Mouse (Mus musculus): ENCODE results near the gene Arhgap18. TPM values are rescaled to one million over a fixed set of nuclear protein-coding genes. Genes with fewer than 3 reads are reported as not detected.
A peak's percentile ranks its signal among the peaks of the same experiment; 100 is the strongest.
"Not testable (repeated sequence)": the region's sequence is repeated elsewhere in the genome, so short reads cannot be mapped to it uniquely, and the experiment has no call there.

Gene Arhgap18
- polyA plus RNA-seq, 1 experiment from 2014 or later, result 18.0 TPM

GRCm38 (mm10) chr10:26919307-26919977, 166.2 kb downstream of the Arhgap18 start:
- H3K9me3 ChIP-seq (replicated peaks; ENCODE audit: control insufficient read depth, low read length), result no peaks in the 10 kb centered on the region
- WGBS, result 36% methylated on average over 5 of the region's 5 CpGs
- peak; percentile 84 for ATAC-seq
- H3K36me3 ChIP-seq (ENCODE audit: control insufficient read depth, insufficient read depth, low read length), result no peaks in the 10 kb centered on the region
- no peak overlapping the region for H3K9ac ChIP-seq (ENCODE audit: low read length)
- H3K4me2 ChIP-seq (ENCODE audit: low read length), result no peak overlapping the region
- H3K27me3 ChIP-seq (replicated peaks; ENCODE audit: control insufficient read depth, insufficient read depth, low read length), result no peaks in the 10 kb centered on the region
- H3K4me1 ChIP-seq (ENCODE audit: control insufficient read depth, insufficient read depth, low read length), result no peaks in the 10 kb centered on the region
- H3K4me3 ChIP-seq (ENCODE audit: low read depth, low read length), result no peak overlapping the region
- DNase-seq (ENCODE audit: low spot score), result peak; percentile 80
- no peak overlapping the region for H3K27ac ChIP-seq (ENCODE audit: low read depth, low read length)

DNA sequence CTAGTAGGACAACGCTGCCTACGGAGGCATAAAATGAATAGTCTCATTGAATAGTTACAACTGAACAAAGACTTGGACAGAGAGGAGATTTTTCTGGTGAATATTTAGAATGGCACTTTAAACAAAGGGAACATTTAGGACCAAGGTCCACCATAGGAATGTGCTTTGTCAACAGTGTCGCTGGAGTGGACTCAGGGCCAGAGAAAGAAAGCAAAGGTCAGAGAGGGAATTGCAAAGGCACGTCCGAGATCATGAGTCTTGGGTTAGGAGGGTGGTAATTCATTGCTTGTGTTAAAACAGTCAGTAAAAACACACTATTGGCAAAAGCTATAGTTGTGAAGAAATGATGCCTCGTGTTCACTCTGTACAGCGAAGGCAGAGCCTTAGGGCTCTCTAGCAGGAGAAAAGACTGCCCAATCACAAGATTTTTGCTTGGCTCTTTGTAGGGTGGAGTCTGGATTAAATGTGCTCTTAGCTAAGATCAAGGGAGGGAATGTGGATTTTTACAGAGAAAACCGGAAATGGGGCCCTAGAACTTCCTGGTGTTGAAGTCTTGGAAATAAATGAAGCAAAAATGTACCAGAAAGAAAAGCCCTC, 167.3 kb downstream of the Arhgap18 start:
- Histone ChIP-seq H3K27me3 (replicated peaks; ENCODE audit: control insufficient read depth, insufficient read depth, low read length) (no peaks in the 10 kb centered on the region), H3K4me2 (ENCODE audit: low read length) (no peak overlapping the region), H3K9me3 (replicated peaks; ENCODE audit: control insufficient read depth, low read length) (no peaks in the 10 kb centered on the region), H3K4me3 (ENCODE audit: low read depth, low read length) (no peak overlapping the region), H3K36me3 (ENCODE audit: control insufficient read depth, insufficient read depth, low read length) (no peaks in the 10 kb centered on the region), H3K4me1 (ENCODE audit: control insufficient read depth, insufficient read depth, low read length) (no peaks in the 10 kb centered on the region), H3K27ac (ENCODE audit: low read depth, low read length) (no peak overlapping the region), H3K9ac (ENCODE audit: low read length) (no peak overlapping the region)
- ATAC-seq, result no peak
- WGBS, result 67% methylated on average over 8 of the region's 8 CpGs
- DNase-seq (ENCODE audit: low spot score), result no peak

DNA sequence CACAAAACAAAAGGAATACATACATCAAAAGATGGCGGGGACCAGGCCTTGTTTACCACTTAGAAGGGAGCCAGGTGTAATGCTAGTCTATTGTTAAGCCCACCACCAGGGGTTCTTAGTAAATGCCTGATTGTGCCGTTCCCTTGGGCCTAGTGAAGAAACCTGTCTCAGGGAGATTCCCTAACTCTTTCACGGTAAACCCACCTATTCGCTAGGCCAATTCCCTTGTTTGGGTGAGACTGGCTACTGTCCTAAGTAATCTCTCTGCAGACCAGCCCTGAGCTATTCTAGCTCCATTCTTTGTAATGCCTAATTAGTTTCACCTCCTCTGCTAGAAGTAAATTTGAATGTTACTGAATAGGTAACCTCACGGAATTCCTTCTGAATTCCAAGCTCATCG, 182.8 kb downstream of the Arhgap18 start:
- not testable (repeated sequence) for H3K9me3 ChIP-seq (replicated peaks; ENCODE audit: control insufficient read depth, low read length); H3K9ac ChIP-seq (ENCODE audit: low read length); H3K4me2 ChIP-seq (ENCODE audit: low read length); H3K27me3 ChIP-seq (replicated peaks; ENCODE audit: control insufficient read depth, insufficient read depth, low read length); ATAC-seq; H3K4me3 ChIP-seq (ENCODE audit: low read depth, low read length); H3K27ac ChIP-seq (ENCODE audit: low read depth, low read length); DNase-seq (ENCODE audit: low spot score); H3K36me3 ChIP-seq (ENCODE audit: control insufficient read depth, insufficient read depth, low read length); H3K4me1 ChIP-seq (ENCODE audit: control insufficient read depth, insufficient read depth, low read length)
- WGBS, result 83% methylated on average over 6 of the region's 6 CpGs

DNA sequence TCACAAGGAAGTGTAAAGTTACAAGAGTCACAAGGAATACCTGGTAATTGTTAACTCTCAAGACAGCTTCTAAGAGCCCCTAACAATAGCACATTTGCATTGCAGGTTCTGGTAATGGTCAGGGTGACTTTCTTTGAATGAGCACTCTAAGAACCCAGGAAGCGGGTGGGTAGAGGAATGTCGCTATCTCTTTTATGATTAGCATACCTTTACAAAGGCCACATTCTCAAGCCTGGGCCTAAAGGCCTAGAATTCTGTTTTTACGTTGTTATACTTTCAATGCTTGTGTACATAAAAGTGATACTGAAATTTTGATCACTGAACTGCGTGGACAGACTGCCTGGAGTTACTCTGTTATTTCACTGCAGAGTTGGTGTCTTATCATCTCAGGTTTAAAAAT, 185.2 kb downstream of the Arhgap18 start:
- ATAC-seq; H3K4me2 ChIP-seq (ENCODE audit: low read length): not testable (repeated sequence)

GRCm38 (mm10) chr10:26939549-26939948, 186.3 kb downstream of the Arhgap18 start:
- no peak for ATAC-seq
- no peaks in the 10 kb centered on the region for H3K4me1 ChIP-seq (ENCODE audit: control insufficient read depth, insufficient read depth, low read length)
- no peaks in the 10 kb centered on the region for H3K27me3 ChIP-seq (replicated peaks; ENCODE audit: control insufficient read depth, insufficient read depth, low read length)
- no peaks in the 10 kb centered on the region for H3K36me3 ChIP-seq (ENCODE audit: control insufficient read depth, insufficient read depth, low read length)
- no peaks in the 10 kb centered on the region for H3K9me3 ChIP-seq (replicated peaks; ENCODE audit: control insufficient read depth, low read length)
- no peak overlapping the region for H3K4me3 ChIP-seq (ENCODE audit: low read depth, low read length)
- no peak overlapping the region for H3K27ac ChIP-seq (ENCODE audit: low read depth, low read length)
- H3K9ac ChIP-seq (ENCODE audit: low read length), result no peak overlapping the region
- no peak overlapping the region for H3K4me2 ChIP-seq (ENCODE audit: low read length)
- WGBS, result 80% methylated on average over 1 of the region's 1 CpGs
- DNase-seq (ENCODE audit: low spot score), result no peak

More for the DNA sequence above, 185.2 kb downstream of the Arhgap18 start:
- not testable (repeated sequence) for H3K36me3 ChIP-seq (ENCODE audit: control insufficient read depth, insufficient read depth, low read length); DNase-seq (ENCODE audit: low spot score); H3K27me3 ChIP-seq (replicated peaks; ENCODE audit: control insufficient read depth, insufficient read depth, low read length); H3K4me1 ChIP-seq (ENCODE audit: control insufficient read depth, insufficient read depth, low read length); H3K9me3 ChIP-seq (replicated peaks; ENCODE audit: control insufficient read depth, low read length); H3K9ac ChIP-seq (ENCODE audit: low read length); H3K4me3 ChIP-seq (ENCODE audit: low read depth, low read length); H3K27ac ChIP-seq (ENCODE audit: low read depth, low read length)
- 84% methylated on average over 4 of the region's 4 CpGs for WGBS

DNA sequence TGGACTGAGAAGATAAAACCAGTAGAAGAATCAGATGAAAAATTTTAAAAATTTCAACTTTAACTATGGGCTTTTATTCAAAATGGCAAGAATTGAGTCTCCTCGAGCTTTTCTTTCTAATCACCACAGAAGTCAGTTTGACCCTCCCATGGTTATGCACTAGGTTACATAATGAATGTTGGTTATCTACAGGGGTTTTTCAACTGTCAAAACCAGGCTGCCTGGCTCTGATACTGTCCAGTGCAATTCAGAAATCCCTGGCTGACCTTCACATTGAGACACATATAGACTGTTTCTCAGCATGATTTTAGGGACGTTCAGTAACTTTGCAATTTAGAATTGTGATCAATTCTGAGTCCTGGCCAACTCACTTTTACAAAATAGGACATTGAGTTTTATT, 195.1 kb downstream of the Arhgap18 start:
- Histone ChIP-seq H3K27me3 (replicated peaks; ENCODE audit: control insufficient read depth, insufficient read depth, low read length) (no peaks in the 10 kb centered on the region), H3K4me3 (ENCODE audit: low read depth, low read length) (no peak overlapping the region), H3K4me1 (ENCODE audit: control insufficient read depth, insufficient read depth, low read length) (no peaks in the 10 kb centered on the region), H3K4me2 (ENCODE audit: low read length) (no peak overlapping the region), H3K27ac (ENCODE audit: low read depth, low read length) (no peak overlapping the region), H3K9me3 (replicated peaks; ENCODE audit: control insufficient read depth, low read length) (no peaks in the 10 kb centered on the region), H3K9ac (ENCODE audit: low read length) (no peak overlapping the region), H3K36me3 (ENCODE audit: control insufficient read depth, insufficient read depth, low read length) (no peaks in the 10 kb centered on the region)
- ATAC-seq (no peak), DNase-seq (ENCODE audit: low spot score) (no peak)
- WGBS, result 78% methylated on average over 2 of the region's 2 CpGs

GRCm38 (mm10) chr10:26949667-26950066, 196.4 kb downstream of the Arhgap18 start:
- H3K9me3 ChIP-seq (replicated peaks; ENCODE audit: control insufficient read depth, low read length), result no peaks in the 10 kb centered on the region
- H3K4me1 ChIP-seq (ENCODE audit: control insufficient read depth, insufficient read depth, low read length), result no peaks in the 10 kb centered on the region
- H3K9ac ChIP-seq (ENCODE audit: low read length), result no peak overlapping the region
- 78% methylated on average over 8 of the region's 8 CpGs for WGBS
- H3K4me2 ChIP-seq (ENCODE audit: low read length), result no peak overlapping the region
- no peak overlapping the region for H3K4me3 ChIP-seq (ENCODE audit: low read depth, low read length)
- no peaks in the 10 kb centered on the region for H3K27me3 ChIP-seq (replicated peaks; ENCODE audit: control insufficient read depth, insufficient read depth, low read length)
- H3K27ac ChIP-seq (ENCODE audit: low read depth, low read length), result no peak overlapping the region
- DNase-seq (ENCODE audit: low spot score), result no peak
- no peaks in the 10 kb centered on the region for H3K36me3 ChIP-seq (ENCODE audit: control insufficient read depth, insufficient read depth, low read length)
- ATAC-seq, result no peak

DNA sequence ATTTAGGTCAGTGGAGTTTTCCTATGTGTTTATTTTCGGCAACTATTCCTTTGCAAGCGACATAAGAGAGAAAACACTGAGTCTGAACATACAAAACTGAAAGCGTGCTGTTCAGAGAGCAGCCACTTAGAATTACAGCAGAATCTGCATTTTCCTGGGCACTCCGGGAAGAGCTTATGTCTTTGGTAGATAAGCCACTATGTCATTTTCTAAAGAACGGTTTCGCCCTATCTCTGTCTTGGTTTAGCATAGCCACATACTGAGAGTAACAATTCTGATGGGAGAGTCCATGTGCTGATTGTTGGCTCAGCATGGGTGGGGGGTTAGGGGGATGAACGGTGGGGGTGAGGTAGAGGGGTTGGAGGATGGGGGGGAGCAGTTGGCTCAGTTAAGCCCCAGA, 197.2 kb downstream of the Arhgap18 start:
- no peaks in the 10 kb centered on the region for H3K9me3 ChIP-seq (replicated peaks; ENCODE audit: control insufficient read depth, low read length)
- WGBS, result 86% methylated on average over 7 of the region's 7 CpGs
- no peak overlapping the region for H3K27ac ChIP-seq (ENCODE audit: low read depth, low read length)
- H3K9ac ChIP-seq (ENCODE audit: low read length), result no peak overlapping the region
- no peak for ATAC-seq
- DNase-seq (ENCODE audit: low spot score), result no peak
- H3K4me3 ChIP-seq (ENCODE audit: low read depth, low read length), result no peak overlapping the region
- no peaks in the 10 kb centered on the region for H3K27me3 ChIP-seq (replicated peaks; ENCODE audit: control insufficient read depth, insufficient read depth, low read length)
- H3K4me2 ChIP-seq (ENCODE audit: low read length), result no peak overlapping the region
- no peaks in the 10 kb centered on the region for H3K36me3 ChIP-seq (ENCODE audit: control insufficient read depth, insufficient read depth, low read length)
- H3K4me1 ChIP-seq (ENCODE audit: control insufficient read depth, insufficient read depth, low read length), result no peaks in the 10 kb centered on the region

- Histone ChIP-seq H3K4me3 (ENCODE audit: low read depth, low read length) (no peak overlapping the region), H3K27ac (ENCODE audit: low read depth, low read length) (no peak overlapping the region), H3K27me3 (replicated peaks; ENCODE audit: control insufficient read depth, insufficient read depth, low read length) (no peaks in the 10 kb centered on the region), H3K4me1 (ENCODE audit: control insufficient read depth, insufficient read depth, low read length) (no peaks in the 10 kb centered on the region), H3K4me2 (ENCODE audit: low read length) (no peak overlapping the region), H3K36me3 (ENCODE audit: control insufficient read depth, insufficient read depth, low read length) (no peaks in the 10 kb centered on the region), H3K9ac (ENCODE audit: low read length) (no peak overlapping the region), H3K9me3 (replicated peaks; ENCODE audit: control insufficient read depth, low read length) (no peaks in the 10 kb centered on the region)
- DNase-seq (ENCODE audit: low spot score) (no peak), ATAC-seq (no peak)
- 77% methylated on average over 3 of the region's 3 CpGs for WGBS
Measured at GRCm38 (mm10) chr10:26958513-26958912, 205.3 kb downstream of the Arhgap18 start.
